Mouse (Mus musculus): ENCODE measurements around the gene Arl15.

Gene Arl15

DNA sequence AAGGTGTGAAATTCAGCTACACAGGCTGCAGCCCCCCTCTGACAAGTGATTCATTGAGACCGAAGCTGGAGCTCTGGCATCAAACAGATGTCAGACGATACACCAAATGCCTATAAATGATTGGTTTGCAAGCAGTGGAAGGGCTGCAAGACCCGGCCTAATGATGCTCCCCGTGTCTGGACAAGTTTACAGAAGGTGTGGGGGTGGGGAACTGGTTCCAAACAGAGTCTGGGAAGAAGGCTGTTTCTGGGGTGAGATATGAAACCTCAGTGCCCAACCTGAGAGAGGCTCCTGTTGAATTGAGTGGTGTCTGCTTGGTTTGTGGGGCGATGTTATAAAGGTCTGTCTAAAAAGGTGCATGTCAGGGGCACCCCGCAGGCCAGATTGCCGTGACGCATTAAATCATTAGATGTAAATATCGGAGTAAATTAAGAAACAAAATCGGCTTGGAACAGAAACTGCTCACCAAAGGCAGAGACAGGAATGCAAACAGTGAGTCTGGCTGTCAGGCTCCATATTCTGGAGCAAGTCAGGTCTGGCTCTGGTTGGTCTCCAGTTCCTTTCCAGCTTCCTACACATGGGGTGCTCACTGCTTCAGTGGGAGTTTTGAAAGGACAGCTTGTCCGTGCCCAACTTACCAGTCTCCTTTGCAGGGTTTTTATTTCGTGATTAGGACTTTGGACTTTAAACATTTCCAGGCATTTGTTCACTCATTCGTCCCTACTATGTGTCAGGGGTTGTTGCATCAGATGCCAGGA is 365.5 kb downstream of the Arl15 start:
- DNase-seq: no peak

DNA sequence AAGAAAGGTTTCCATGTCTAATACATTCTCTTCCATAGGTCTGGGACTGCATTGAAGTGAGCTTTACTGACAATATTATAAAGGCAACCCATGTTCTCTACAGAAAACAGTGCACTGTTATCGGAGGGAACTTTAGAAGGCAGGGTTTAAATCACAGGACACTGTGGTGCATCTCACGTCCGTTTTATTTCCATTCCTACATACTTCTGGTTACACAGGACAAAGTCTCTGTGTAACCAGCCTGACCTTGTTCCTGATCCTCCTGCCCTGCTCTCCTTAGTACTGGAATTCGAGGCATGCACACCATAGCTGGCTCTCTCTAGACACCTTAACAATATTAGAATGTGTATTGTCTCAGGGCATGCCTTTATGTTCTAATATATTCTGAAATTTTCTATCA is 368.4 kb downstream of the Arl15 start:
- no peak for DNase-seq

DNA sequence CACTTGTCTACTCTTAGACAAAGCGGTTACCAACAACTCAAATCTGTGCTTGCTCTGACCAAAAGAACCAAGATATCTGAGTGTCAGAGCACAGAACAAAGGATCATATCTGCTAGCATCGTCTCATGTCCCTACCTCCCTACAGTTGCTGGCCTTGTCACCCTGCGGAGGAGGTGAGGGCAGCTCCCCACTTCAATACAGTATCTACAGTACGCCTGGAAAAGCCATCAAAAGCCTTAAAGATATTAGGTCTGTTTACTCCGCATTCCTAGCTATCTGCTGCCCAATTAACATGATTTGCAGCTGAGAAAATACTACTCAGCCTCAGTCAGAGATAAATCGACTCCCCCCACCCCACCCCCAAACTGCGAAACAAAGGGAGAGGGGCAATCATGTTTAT is 371.3 kb downstream of the Arl15 start:
- no peak for DNase-seq

DNA sequence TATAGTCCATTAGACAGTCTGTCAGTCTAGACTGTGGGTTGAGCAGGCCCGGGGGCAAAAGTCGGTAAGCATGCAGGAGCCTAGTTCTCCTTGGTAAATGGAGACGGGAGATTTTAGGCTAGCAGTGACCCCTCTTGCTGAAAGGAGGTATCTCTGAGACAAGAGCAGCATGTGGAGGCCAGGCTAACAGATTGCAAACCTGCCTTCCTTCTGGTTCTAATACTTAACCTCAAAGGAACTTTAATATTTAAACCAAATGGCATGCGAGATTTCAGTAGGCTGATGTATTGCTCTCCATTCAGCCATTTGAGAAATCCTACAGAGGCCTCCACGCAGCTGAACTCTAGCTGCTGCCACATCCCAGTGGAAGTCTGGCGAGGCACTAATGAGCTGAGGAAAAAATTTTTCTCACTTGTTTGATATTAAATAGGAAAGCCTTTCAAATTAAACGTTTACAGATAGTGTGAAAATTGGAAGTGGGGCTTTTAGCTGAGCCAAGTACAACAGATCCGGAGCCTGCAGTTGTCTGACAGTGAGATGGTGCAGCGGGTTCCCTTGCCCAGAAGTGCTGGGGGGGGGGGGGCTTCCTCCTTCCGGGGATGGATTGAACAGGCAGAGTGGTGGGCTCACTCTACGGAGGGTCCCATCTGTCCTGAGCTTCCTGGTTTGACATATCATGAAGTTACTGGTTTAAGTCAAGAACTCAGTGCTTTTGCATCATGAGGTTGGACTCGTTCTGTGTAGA is 372.3 kb downstream of the Arl15 start:
- no peak for DNase-seq

DNA sequence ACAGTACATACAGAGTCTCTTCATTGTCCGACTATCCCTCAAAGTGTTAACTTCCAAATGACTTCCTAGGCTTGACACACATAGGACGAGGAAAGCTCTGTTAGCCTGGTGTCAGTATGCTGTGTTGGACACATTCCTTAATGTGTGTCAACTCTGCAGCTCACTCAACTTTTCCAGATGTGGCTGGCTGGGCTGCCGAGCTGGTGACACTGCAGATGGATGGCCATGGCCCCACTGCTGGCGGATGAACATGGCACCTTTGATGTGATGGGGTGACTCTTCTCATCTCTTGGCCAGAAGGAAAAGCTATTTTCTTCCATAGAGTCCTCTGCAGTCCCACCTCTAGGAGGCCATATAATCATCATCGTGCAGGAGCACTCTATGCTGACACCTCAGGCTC is 375.8 kb downstream of the Arl15 start:
- DNase-seq: no peak

DNA sequence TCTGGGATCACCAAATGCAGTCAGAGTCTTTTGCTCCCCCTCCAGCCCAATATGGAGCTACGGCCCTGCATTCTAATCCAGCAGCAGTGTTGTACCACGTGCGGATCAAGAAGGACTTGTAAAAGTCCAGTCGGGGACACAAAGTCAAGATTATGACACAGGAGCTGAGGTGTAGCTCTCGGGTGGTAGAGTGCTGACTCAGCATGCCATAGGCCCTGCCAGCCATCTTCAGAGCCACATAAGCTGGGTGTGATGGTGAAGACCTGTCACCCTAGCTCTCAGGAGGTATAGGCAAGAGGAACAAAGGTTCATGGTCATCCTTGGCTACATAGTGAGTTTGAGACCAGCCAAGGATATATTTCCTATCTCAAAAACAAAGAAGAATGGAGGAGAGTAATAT is 377.2 kb downstream of the Arl15 start:
- no peak for DNase-seq

DNA sequence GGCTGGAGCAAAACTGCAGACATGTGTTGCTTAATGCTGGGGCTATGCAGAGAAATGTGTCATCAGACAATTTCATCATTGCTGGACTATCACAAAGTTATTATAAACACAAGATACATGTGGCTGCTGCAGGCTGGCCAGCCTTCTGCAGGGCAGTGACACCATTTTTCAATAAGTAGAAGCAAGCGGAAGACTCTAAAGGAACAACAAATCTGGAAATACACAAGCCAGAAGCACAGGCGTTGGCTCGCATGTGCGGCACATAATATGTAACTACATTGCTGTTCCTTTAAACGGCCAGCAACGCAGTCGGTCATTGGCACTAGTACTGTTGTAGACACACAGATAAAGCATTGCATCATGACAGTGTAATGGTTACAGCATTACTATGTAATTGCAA is 393.8 kb downstream of the Arl15 start:
- DNase-seq: no peak

DNA sequence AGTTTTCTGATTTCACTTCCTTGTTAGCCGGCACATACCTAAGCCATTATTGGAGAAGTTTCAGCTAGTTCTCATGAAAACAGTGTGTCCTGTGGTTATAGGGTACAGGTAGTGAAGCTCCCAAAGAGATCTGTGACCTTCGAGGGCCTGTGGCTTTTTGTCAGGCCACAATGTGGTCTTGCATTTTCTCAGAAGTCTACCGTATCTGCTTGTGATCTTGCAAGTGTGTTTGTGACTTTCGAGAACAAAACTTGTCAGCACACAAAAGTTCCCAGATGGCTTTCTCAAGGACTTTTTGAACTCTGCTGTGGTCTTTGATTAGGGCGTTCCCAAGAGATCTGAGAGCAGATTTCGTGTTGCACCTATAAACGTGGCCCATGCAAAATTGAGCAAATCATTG is 394.5 kb downstream of the Arl15 start:
- DNase-seq: peak; percentile 32 to 35

DNA sequence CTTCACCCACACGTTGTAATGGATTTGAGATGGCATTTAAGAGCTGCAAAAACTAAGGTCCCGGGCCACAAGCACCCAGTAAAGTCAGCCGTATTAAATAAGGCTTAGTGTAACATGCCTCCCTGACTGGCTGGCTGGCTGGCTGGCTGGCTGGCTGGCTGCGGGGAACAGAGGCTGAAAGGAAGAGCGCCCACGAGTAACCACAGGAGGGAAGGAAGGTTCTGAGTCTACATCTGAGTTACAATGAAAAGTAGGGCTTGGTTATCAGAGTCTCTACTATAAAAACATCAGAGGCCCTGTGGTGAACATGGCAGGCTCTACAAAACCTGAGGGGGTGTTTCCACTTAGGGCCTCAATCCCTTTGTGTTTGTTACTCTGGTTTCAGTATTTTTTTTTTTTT is 395.1 kb downstream of the Arl15 start:
- peak; percentile 47 to 72 for DNase-seq

DNA sequence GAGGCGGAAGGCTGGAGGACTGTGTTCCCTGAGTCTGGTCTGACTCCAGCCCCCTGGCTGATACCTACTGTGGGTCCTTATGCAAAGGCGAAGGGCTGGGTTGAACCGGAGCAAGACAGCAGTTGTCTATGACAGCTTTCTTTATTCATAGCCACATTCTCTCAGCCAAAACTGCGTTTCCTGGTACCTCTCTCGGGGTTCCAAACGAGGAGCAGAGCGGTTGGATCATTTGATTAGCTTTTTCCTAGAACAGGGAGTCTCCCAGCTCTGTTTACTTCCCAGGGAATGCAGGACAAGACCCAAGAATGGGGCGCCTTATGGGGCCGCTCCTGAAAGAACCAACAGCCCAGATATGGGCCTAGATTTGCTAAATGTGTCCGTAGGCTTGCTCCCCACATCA is 396.6 kb downstream of the Arl15 start:
- no peak for DNase-seq

DNA sequence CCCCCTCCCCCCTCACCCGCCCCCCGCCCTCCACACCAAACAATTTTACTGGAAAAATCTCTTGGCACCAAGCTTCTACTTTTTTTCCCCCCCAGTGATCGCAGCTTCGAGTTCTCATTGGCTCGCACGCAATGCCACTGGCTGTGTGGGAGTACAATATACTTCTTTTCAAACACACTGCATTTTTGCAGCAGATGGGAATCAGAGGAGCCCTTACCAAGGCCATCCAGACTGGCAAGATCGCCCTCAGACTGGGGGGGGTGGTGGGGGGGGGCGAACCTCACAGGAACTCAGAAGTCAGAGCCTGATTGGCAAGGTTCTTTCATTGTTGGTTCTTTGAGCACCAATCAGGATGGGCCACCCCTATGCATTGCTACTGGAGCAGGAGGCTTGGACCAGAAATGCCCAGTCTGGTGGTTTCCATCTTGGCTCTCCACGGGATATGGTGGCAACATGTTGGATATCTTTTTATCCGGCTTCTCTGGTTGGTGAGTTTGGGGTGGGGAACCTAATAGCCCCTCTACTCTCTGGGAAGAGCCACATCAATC is 404.0 kb downstream of the Arl15 start:
- no peak for DNase-seq

DNA sequence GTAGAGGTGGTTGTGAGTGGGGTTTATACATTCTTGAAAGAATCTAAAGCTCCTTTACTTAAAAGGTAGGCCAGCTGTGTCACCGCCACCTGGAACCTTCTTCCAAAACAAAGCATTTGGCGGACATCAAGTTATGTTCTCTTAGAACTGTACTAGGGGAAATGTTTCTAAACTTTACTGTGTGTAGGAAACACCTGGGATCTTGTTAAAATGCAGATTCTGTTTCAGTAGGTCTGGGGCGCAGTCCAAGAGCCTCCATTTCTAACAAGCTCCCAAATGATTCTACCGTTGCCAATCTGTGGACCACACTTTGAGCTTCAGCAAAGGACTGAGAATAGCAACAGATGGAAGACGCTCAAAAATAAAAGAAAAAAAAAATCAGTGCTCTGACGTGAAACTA is 405.4 kb downstream of the Arl15 start:
- no peak for DNase-seq

DNA sequence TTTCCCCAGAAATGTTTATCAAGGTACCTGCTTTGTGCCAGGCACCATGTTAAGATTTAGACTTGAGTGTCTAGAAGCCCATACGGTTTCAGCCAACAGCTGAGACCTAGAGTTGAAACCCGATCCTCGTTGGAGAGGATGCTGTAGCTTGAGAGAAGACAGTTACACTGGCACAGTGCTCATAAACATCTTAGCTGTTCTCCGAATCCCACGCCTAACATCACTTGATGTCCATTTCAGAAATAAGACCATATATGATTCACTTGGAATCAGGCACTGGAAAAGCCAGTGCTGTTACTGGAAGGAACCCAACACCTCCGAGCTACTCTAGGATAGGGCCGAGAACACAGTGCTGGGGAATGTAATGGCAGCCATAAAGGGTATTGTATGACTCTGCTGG is 406.2 kb downstream of the Arl15 start:
- no peak for DNase-seq

DNA sequence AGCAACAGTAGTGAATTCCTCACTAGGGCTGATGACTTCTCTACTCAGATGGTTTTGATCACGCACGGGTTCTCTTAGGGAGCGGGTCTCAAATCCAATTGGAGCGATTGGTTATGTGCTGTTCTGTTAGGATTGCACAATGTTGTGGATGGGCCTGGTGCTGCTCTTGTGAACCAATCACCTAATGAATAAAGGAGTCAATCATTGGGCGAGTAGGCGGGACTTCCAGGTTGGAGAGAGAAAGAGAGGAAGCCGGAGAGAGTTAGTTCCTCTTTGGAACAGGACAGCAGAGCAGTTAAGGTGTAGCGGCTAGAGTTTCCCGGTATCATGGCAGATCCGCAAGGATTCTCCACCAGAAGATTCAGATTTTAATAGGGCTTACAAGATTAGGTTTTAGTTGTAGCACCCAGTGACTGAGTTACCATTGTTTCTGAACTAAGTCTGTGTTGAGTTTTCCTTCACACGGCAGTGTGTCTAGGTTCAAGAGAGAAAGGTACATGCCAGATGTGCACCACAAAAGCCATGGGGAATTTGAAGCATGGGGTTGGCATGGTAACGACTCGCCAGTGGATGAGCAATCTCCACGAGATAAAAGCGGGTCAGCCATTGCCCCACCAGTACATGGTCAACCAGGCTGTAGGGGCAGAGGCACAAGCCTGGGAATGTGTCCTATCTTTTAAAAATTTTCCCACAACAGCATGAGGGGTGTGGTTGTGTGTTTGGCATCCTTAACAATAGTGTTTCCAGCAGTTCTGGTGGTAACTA is 408.7 kb downstream of the Arl15 start:
- no peak for DNase-seq
